Comparison of ENCODE assay signal across 19 mouse cellular contexts in genomic region chr17:89405589-89405988, GRCm38 (mm10).
"Had no signal": no experiment of that assay in that cellular context is flagged by ENCODE, and none has a peak within 500 bp of the region (broad histone marks: within the 10 kb centered on the region; RNA-seq: fewer than 3 reads in every experiment).

No protein-coding gene starts in this region.

- H3K27ac ChIP-seq: liver, embryonic 14.5 days; midbrain, embryonic 10.5 days; midbrain, embryonic 12.5 days; neural tube, embryonic 12.5 days had no signal

- H3K4me2 ChIP-seq: lung, embryonic 14.5 days; midbrain, embryonic 12.5 days; neural tube, embryonic 12.5 days had no signal

- H3K4me3 ChIP-seq: midbrain, embryonic 10.5 days; midbrain, embryonic 12.5 days; myocyte; neural tube, embryonic 12.5 days had no signal

- H3K36me3 ChIP-seq: midbrain, embryonic 10.5 days; midbrain, embryonic 12.5 days; neural tube, embryonic 12.5 days had no signal

- H3K9me3 ChIP-seq: midbrain, embryonic 10.5 days; midbrain, embryonic 12.5 days; neural tube, embryonic 12.5 days had no signal

- DNase-seq: lung, adult 18-20 months; lung, embryonic 14.5 days; lung, postnatal 10 days; lung, postnatal 4 days; midbrain, embryonic 14.5 days; retina, postnatal 1 day; right cerebral cortex, adult 18-20 months; right cerebral cortex, postnatal 25 days; right cerebral cortex, postnatal 4 days; spleen, adult 18-20 months; thymus, adult 18-20 months; thymus, postnatal 14 days; thymus, postnatal 36 days had no signal

- H3K4me1 ChIP-seq: midbrain, embryonic 10.5 days; midbrain, embryonic 12.5 days; neural tube, embryonic 12.5 days had no signal

- ATAC-seq: midbrain, embryonic 16.5 days had no signal

- H3K9ac ChIP-seq: liver, embryonic 14.5 days; lung, embryonic 14.5 days; midbrain, embryonic 12.5 days; neural tube, embryonic 12.5 days had no signal

- H3K27me3 ChIP-seq: midbrain, embryonic 12.5 days; neural tube, embryonic 12.5 days had no signal
